Mouse (Mus musculus) MEL (cell line): ENCODE data around the gene Carm1. TPM values are rescaled to one million over a fixed set of nuclear protein-coding genes. Genes with fewer than 3 reads are reported as not detected.

Experiments
- DNase-seq: peaks from one replicate; pipeline ENCODE4 v3.0.0; 2011; ENCODE audit warnings: low read depth, low spot score
- H3K27ac ChIP-seq: 2 replicates; pipeline ENCODE4 v1.5.1; 2012; ENCODE audit warnings: low read depth, mild to moderate bottlenecking, control low read depth, low read length, moderate library complexity; ENCODE audit not compliant: control insufficient read depth
- H3K27me3 ChIP-seq, 2 experiments: fragments of 150-350 bp in 1 of 2; sonication (generic) in 1 of 2; 2 replicates each; pipeline ENCODE4 v1.6.1; 2012; ENCODE audit warnings: low read length in 2 of 2, mild to moderate bottlenecking in 2 of 2, improper control_type of control experiment in 1 of 2, moderate library complexity in 1 of 2; ENCODE audit not compliant: insufficient read depth in 2 of 2, control insufficient read depth in 1 of 2
- H3K36me3 ChIP-seq, 2 experiments: 2 replicates each; pipeline ENCODE4 v1.6.1; 2012 to 2014; ENCODE audit warnings: low read length in 2 of 2, improper control_type of control experiment in 1 of 2, inconsistent platforms in 1 of 2, mild to moderate bottlenecking in 1 of 2; ENCODE audit not compliant: insufficient read depth in 2 of 2, control insufficient read depth in 1 of 2
- H3K4me1 ChIP-seq, 2 experiments: fragments of 150-350 bp in 1 of 2; sonication (generic) in 1 of 2; 2 replicates each; pipeline ENCODE4 v1.6.1; 2012; ENCODE audit warnings: low read length in 2 of 2, improper control_type of control experiment in 1 of 2, mild to moderate bottlenecking in 1 of 2; ENCODE audit not compliant: insufficient read depth in 2 of 2, control insufficient read depth in 1 of 2
- H3K4me3 ChIP-seq, 2 experiments: fragments of 150-350 bp in 1 of 2; sonication (generic) in 1 of 2; 2 replicates each; pipeline ENCODE4 v1.5.1; 2012; ENCODE audit warnings: low read depth in 2 of 2, low read length in 2 of 2, mild to moderate bottlenecking in 2 of 2, moderate library complexity in 2 of 2, control low read depth in 1 of 2, improper control_type of control experiment in 1 of 2; ENCODE audit not compliant: control insufficient read depth in 1 of 2, insufficient read depth in 1 of 2
- H3K79me2 ChIP-seq: 2 replicates; pipeline ENCODE4 v1.6.1; 2012; ENCODE audit warnings: mild to moderate bottlenecking, low read length, moderate library complexity; ENCODE audit not compliant: control insufficient read depth, poor library complexity, insufficient read depth
- H3K9ac ChIP-seq: 2 replicates; pipeline ENCODE4 v1.6.1; 2012; ENCODE audit warnings: low read depth, mild to moderate bottlenecking, control low read depth, low read length, moderate library complexity; ENCODE audit not compliant: control insufficient read depth, poor library complexity, severe bottlenecking
- H3K9me3 ChIP-seq: fragments of 150-350 bp; sonication (generic); replicated peaks from 2 replicates; pipeline ENCODE4 v1.6.1; 2012; ENCODE audit warnings: mild to moderate bottlenecking, low read length, improper control_type of control experiment, moderate library complexity; ENCODE audit not compliant: insufficient read depth
- CHD2 ChIP-seq: IDR thresholded peaks from 2 replicates; pipeline ENCODE4 v1.6.1; 2011; ENCODE audit warnings: low read length, improper control_type of control experiment
- E2F4 ChIP-seq: IDR thresholded peaks from 2 replicates; pipeline ENCODE4 v1.6.1; 2011; ENCODE audit warnings: low read depth, low read length, improper control_type of control experiment, borderline replicate concordance
- GATA1 ChIP-seq: IDR thresholded peaks from 2 replicates; pipeline ENCODE4 v1.6.1; 2011; ENCODE audit warnings: low read depth, low read length, improper control_type of control experiment
- KAT2A ChIP-seq: conservative IDR thresholded peaks from 2 replicates; pipeline ENCODE4 v1.6.1; 2012; ENCODE audit warnings: low read depth, low read length, improper control_type of control experiment, inconsistent platforms
- MAX ChIP-seq: IDR thresholded peaks from 2 replicates; pipeline ENCODE4 v1.6.1; 2011; ENCODE audit warnings: low read length, improper control_type of control experiment
- MYB ChIP-seq: IDR thresholded peaks from 2 replicates; pipeline ENCODE4 v1.6.1; 2011; ENCODE audit warnings: mild to moderate bottlenecking, low read depth, low read length, improper control_type of control experiment
- NELFE ChIP-seq: IDR thresholded peaks from 2 replicates; pipeline ENCODE4 v1.6.1; 2011; ENCODE audit warnings: low read depth, low read length, improper control_type of control experiment
- POLR2AphosphoS2 ChIP-seq: IDR thresholded peaks from 2 replicates; pipeline ENCODE4 v1.6.1; 2011; ENCODE audit warnings: low read length, improper control_type of control experiment
- POLR2AphosphoS5 ChIP-seq: IDR thresholded peaks from 2 replicates; pipeline ENCODE4 v1.6.1; 2012; ENCODE audit warnings: low read depth, borderline replicate concordance, mild to moderate bottlenecking, inconsistent platforms, low read length, moderate library complexity, mixed read lengths
- RAD21 ChIP-seq: IDR thresholded peaks from 2 replicates; pipeline ENCODE4 v1.6.1; 2011; ENCODE audit warnings: mild to moderate bottlenecking, low read depth, low read length, improper control_type of control experiment
- RCOR1 ChIP-seq: IDR thresholded peaks from 2 replicates; pipeline ENCODE4 v1.6.1; 2012; ENCODE audit warnings: low read depth, mild to moderate bottlenecking, inconsistent platforms, low read length, improper control_type of control experiment
- SMC3 ChIP-seq: IDR thresholded peaks from 2 replicates; pipeline ENCODE4 v1.6.1; 2011; ENCODE audit warnings: low read depth, low read length, improper control_type of control experiment
- TAL1 ChIP-seq: IDR thresholded peaks from 2 replicates; pipeline ENCODE4 v1.6.1; 2012; ENCODE audit warnings: mild to moderate bottlenecking, inconsistent platforms, low read length, moderate library complexity, mixed read lengths
- TCF12 ChIP-seq: IDR thresholded peaks from 2 replicates; pipeline ENCODE4 v1.6.1; 2014; ENCODE audit warnings: low read depth, mild to moderate bottlenecking, inconsistent platforms, low read length, improper control_type of control experiment, moderate library complexity
- USF2 ChIP-seq, 2 experiments: IDR thresholded peaks; 2 replicates each; pipeline ENCODE4 v1.6.1; 2011 to 2012; ENCODE audit warnings: improper control_type of control experiment in 2 of 2, low read length in 2 of 2, borderline replicate concordance in 1 of 2, inconsistent platforms in 1 of 2, low read depth in 1 of 2, mild to moderate bottlenecking in 1 of 2; ENCODE audit not compliant: insufficient read depth in 1 of 2
- ZNF384 ChIP-seq: IDR thresholded peaks from 2 replicates; pipeline ENCODE4 v1.6.1; 2012; ENCODE audit warnings: low read depth, mild to moderate bottlenecking, inconsistent platforms, low read length, improper control_type of control experiment
- polyA plus RNA-seq, 2 experiments: library from polyadenylated mRNA; stranded (reverse) in 1 of 2; unstranded in 1 of 2; fragments of >175 nt in 1 of 2; fragments of >200 nt in 1 of 2; gene quantifications; 2 replicates each; pipeline versions ENCODE4 v1.2.1 to v1.2.4; 2012; ENCODE audit warnings: low replicate concordance in 2 of 2, low read depth in 1 of 2; ENCODE audit not compliant: insufficient read length in 2 of 2, insufficient read depth in 1 of 2, missing spikeins in 1 of 2
- total RNA-seq: library from RNA; depleted of rRNA; stranded (reverse); fragments of 300-350 nt; gene quantifications from 2 replicates; pipeline ENCODE4 v1.2.3, GENCODE M21; 2012

The Carm1 gene
- total and polyA plus RNA-seq, 3 experiments = 121 to 423 (median 121) TPM

GRCm38 (mm10) chr9:21574012-21574801 lies 27.5 kb downstream of the Carm1 start:
- Histone ChIP-seq H3K4me3 (no peak overlapping the region), H3K79me2 (no peaks in the 10 kb centered on the region; the same call in 1 of the 2 replicates), H3K27ac (no peak overlapping the region), H3K9ac (no peak overlapping the region), H3K27me3 (no peaks in the 10 kb centered on the region), H3K9me3 (no peaks in the 10 kb centered on the region), H3K36me3 (peaks cover 0 to 80% of the 10 kb centered on the region in 2 experiments; a peak in 2 of 4 replicates), H3K4me1 (no peaks in the 10 kb centered on the region)
- TF ChIP-seq MAX (0 out of 2 replicates have a peak, but pooled peaks have one; percentile 20), GATA1 (no peak)
- no peak for DNase-seq

- H3K4me1 ChIP-seq = no peaks in the 10 kb centered on the region
- no peak overlapping the region for H3K27ac ChIP-seq
- H3K9ac ChIP-seq = no peak overlapping the region
- H3K27me3 ChIP-seq = no peaks in the 10 kb centered on the region
- DNase-seq = no peak
- peak; percentile 81; the same call in 1 of the 2 replicates for TF ChIP-seq POLR2AphosphoS5
- TF ChIP-seq SMC3 = no peak
- 0 out of 2 replicates have a peak, but pooled peaks have one; percentile 4 for TF ChIP-seq TCF12
- 0 out of 2 replicates have a peak, but pooled peaks have one; percentile 7 for TF ChIP-seq TAL1
- H3K36me3 ChIP-seq = peaks cover 0 to 81% of the 10 kb centered on the region in 2 experiments; a peak in 2 of 4 replicates
- H3K9me3 ChIP-seq = no peaks in the 10 kb centered on the region
- H3K4me3 ChIP-seq = no peak overlapping the region
- no peaks in the 10 kb centered on the region for H3K79me2 ChIP-seq
Observed at GRCm38 (mm10) chr9:21575253-21575652, 28.6 kb downstream of the Carm1 start.

GRCm38 (mm10) chr9:21576286-21576685 lies 29.6 kb downstream of the Carm1 start:
- DNase-seq = no peak
- Histone ChIP-seq H3K4me3 (no peak overlapping the region), H3K9me3 (no peaks in the 10 kb centered on the region), H3K79me2 (no peaks in the 10 kb centered on the region), H3K27ac (no peak overlapping the region), H3K9ac (no peak overlapping the region), H3K36me3 (peaks cover 0 to 83% of the 10 kb centered on the region in 2 experiments; a peak in 2 of 4 replicates), H3K4me1 (no peaks in the 10 kb centered on the region), H3K27me3 (no peaks in the 10 kb centered on the region)
- TF ChIP-seq RCOR1 (no peak), ZNF384 (no peak), SMC3 (no peak), CHD2 (no peak), MYB (no peak), USF2 (IDR thresholded peaks at IDR 0.05; ENCODE audit: borderline replicate concordance in 1 of 2, insufficient read depth in 1 of 2, low read depth in 1 of 2, low read length in 2 of 2) (no peak), KAT2A (no peak), NELFE (no peak), MAX (no peak), E2F4 (no peak), RAD21 (no peak), POLR2AphosphoS2 (no peak), POLR2AphosphoS5 (no peak), TCF12 (no peak)
